Mouse (Mus musculus): ENCODE data around the gene Pllp. TPM values are rescaled to one million over a fixed set of nuclear protein-coding genes. Genes with fewer than 3 reads are reported as not detected.

Gene Pllp
- polyA plus RNA-seq, 1 experiment from 2014 or later = 16.6 TPM

DNA sequence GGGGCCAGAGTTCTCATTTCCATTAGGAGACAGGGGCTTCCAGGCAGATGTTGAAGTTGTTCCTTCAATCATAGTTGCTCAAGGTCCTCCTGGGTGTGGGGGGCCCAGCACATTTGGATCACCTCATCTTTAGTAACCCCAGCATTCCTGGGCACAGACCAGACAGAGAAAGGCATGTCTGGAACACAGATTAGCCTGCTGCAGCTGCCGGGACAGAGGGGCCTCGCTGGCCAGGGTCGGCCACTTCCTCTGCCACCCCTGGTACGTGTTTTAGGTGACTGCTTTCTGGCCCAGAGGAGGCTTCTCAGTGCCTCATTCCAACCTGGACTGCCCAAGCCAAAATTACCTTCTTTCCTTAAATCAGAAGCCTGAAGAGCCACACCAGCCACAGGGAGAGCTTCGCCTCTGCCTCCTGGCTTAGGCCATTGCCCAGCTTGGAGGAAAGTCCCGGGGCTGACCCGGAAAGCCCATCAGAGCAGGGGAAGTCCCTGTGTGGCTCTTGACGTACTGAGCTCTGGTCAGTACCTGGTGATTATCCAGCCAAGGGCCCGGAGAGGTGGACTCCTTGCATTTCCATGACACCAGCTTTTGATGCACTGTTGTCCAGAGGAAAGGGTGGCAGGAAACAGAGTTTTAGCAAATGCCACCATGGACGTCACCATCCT lies 9.6 kb upstream of the Pllp start:
- H3K27me3 ChIP-seq (ENCODE audit: insufficient read depth, low read length) = no peaks in the 10 kb centered on the region
- H3K9me3 ChIP-seq (replicated peaks; ENCODE audit: low read length) = no peaks in the 10 kb centered on the region
- no peak overlapping the region for H3K4me3 ChIP-seq (replicated peaks; ENCODE audit: low read depth, low read length)
- DNase-seq (ENCODE audit: low spot score) = no peak
- ATAC-seq (replicated peaks; ENCODE audit: low FRiP score, low read depth) = no peak
- no peaks in the 10 kb centered on the region for H3K4me1 ChIP-seq (replicated peaks; ENCODE audit: insufficient read depth, low read length)
- WGBS = 75% methylated on average over 10 of the region's 10 CpGs
- no peak overlapping the region for H3K9ac ChIP-seq (ENCODE audit: low read depth, low read length)
- H3K4me2 ChIP-seq (ENCODE audit: low read length) = no peak overlapping the region
- H3K27ac ChIP-seq = no peak overlapping the region
- H3K36me3 ChIP-seq (ENCODE audit: insufficient read depth, low read length) = no peaks in the 10 kb centered on the region
- no peak for TF ChIP-seq CTCF (IDR thresholded peaks at IDR 0.05; ENCODE audit: low read depth)

DNA sequence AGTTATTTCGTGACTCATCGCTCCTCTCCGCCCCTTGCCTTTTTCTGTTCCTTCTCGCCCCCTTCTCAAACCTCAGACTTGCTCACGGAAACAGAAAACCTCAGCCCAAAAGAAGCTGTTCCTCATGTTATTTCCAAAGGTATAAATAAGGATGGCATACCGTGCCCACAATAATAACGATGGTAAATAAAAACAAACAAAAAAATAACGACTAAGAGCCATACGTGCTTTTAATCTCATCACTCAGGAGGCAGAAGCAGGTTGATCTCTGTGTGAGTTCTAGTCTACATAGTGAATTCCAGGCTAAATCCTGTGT lies 8.5 kb upstream of the Pllp start:
- DNase-seq (ENCODE audit: low spot score) (no peak), ATAC-seq (replicated peaks; ENCODE audit: low FRiP score, low read depth) (no peak)
- no peaks in the 10 kb centered on the region for H3K4me1 ChIP-seq (replicated peaks; ENCODE audit: insufficient read depth, low read length)
- no peaks in the 10 kb centered on the region for H3K27me3 ChIP-seq (ENCODE audit: insufficient read depth, low read length)
- WGBS = 18% methylated on average over 9 of the region's 9 CpGs
- no peak for TF ChIP-seq CTCF (IDR thresholded peaks at IDR 0.05; ENCODE audit: low read depth)
- no peaks in the 10 kb centered on the region for H3K9me3 ChIP-seq (replicated peaks; ENCODE audit: low read length)
- no peaks in the 10 kb centered on the region for H3K36me3 ChIP-seq (ENCODE audit: insufficient read depth, low read length)
- H3K4me3 ChIP-seq (replicated peaks; ENCODE audit: low read depth, low read length) = peak overlapping the region; percentile 16; the same call in 1 of the 2 replicates
- peak overlapping the region; percentile 52 for H3K4me2 ChIP-seq (ENCODE audit: low read length)
- no peak overlapping the region for H3K9ac ChIP-seq (ENCODE audit: low read depth, low read length)
- H3K27ac ChIP-seq = no peak overlapping the region

DNA sequence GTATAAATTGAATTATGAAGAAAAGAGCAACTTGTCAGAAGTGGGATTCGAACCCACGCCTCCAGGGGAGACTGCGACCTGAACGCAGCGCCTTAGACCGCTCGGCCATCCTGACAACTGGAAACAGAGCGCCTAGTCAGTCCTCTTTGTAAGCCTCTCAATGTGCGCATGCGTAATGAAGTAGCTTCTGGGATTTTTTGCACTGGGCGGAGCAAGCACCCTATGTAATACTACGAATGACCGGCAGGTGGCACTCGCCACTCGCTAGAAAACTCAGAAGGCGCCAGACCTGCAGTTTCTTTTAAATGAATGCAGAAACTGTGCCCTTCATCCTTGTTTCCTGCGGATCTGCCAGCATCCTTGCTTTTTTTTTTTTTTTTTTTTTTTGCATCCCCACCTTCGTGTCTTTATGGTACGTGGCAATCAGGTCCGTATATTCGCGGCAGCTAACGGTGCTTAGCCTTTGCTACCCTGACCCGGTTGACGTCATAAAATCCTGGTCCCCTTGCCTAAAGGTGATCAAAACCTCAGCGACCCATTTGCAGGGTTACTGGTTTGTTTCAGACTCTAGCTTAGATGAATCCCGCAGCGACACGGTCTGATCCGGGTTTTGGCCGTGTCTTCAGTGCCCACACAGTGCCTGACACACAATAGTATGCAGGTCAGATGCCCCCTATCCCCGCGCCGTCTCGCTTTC lies 8.0 kb upstream of the Pllp start:
- Histone ChIP-seq H3K4me2 (ENCODE audit: low read length) (peak overlapping the region; percentile 52), H3K36me3 (ENCODE audit: insufficient read depth, low read length) (no peaks in the 10 kb centered on the region), H3K9me3 (replicated peaks; ENCODE audit: low read length) (no peaks in the 10 kb centered on the region), H3K4me1 (replicated peaks; ENCODE audit: insufficient read depth, low read length) (no peaks in the 10 kb centered on the region), H3K27me3 (ENCODE audit: insufficient read depth, low read length) (no peaks in the 10 kb centered on the region), H3K9ac (ENCODE audit: low read depth, low read length) (no peak overlapping the region), H3K27ac (no peak overlapping the region), H3K4me3 (replicated peaks; ENCODE audit: low read depth, low read length) (peak overlapping the region; percentile 16; the same call in 1 of the 2 replicates)
- ATAC-seq (replicated peaks; ENCODE audit: low FRiP score, low read depth) (peak; percentile 88), DNase-seq (ENCODE audit: low spot score) (peak; percentile 97)
- WGBS = under 1% methylated on average over 35 of the region's 35 CpGs
- peak; percentile 96 for TF ChIP-seq CTCF (IDR thresholded peaks at IDR 0.05; ENCODE audit: low read depth)

DNA sequence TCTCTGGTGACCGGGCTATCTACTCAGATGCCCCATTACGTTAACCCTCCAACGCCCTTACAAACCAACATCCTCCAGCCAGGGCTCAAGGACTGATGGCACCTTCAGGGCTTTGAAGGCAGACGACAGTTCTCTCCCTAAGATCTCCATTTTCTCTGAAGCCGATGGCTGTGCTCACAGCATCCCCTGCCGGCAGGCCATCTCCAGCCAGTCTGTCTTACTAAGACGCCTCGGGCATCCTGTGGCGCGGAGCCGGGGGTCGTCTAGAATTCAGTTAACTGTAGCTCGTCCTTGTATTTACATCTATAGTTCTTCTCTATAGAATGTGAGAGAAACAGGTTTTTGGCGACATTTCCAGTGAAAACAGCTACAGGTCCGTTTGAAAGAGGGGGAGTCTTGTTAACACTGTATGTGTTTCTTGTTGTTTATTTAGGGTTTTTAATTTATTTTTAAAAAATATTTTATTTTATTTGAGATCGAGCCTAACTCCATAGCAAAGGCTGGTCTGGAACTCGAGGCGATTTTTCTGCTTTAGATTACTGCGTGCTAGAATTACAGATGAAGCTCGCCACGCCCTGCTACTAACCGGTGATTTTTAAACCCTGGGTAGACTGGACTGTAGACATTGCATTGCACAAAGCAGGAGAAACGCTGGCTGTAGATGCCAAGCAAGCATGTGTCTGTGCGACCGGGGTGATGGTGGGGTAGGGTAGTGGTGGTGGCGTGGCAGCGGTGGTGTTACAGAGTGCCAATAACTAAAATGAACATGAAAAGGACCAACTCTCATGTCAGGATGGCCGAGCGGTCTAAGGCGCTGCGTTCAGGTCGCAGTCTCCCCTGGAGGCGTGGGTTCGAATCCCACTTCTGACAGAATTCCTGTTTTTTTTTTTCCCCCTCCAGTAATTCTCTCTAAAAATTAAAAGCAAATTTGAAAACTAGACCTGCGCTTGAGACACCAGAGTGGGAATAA lies 7.1 kb upstream of the Pllp start:
- H3K27ac ChIP-seq = 0 out of 2 replicates have a peak overlapping the region, but pooled peaks have one; percentile 44

DNA sequence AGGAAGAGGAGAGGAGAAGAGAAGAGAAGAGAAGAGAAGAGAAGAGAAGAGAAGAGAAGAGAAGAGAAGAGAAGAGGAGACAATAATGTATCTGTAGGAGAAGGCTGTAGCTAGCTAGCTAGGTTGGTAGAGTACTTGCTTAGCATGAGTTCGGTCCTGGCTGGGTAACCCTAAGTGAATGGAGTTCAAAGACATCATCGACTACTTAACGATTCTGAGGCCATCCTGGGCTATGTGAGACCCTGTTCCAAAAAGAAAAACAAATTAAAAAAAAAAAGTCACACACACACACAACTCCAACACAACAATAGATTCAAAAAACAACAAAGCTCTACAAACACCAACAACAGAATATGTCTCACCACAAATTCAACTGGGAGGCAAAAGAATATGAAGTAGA lies 6.1 kb upstream of the Pllp start:
- TF ChIP-seq CTCF (IDR thresholded peaks at IDR 0.05; ENCODE audit: low read depth) = no peak
- Histone ChIP-seq H3K4me1 (replicated peaks; ENCODE audit: insufficient read depth, low read length) (no peaks in the 10 kb centered on the region), H3K36me3 (ENCODE audit: insufficient read depth, low read length) (no peaks in the 10 kb centered on the region), H3K27ac (no peak overlapping the region), H3K9me3 (replicated peaks; ENCODE audit: low read length) (no peaks in the 10 kb centered on the region), H3K9ac (ENCODE audit: low read depth, low read length) (no peak overlapping the region), H3K4me3 (replicated peaks; ENCODE audit: low read depth, low read length) (no peak overlapping the region), H3K4me2 (ENCODE audit: low read length) (no peak overlapping the region), H3K27me3 (ENCODE audit: insufficient read depth, low read length) (peaks cover 1% of the 10 kb centered on the region)
- 80% methylated on average over 3 of the region's 3 CpGs for WGBS
- ATAC-seq (replicated peaks; ENCODE audit: low FRiP score, low read depth) = no peak
- no peak for DNase-seq (ENCODE audit: low spot score)

More for the DNA sequence above, 7.1 kb upstream of the Pllp start:
- Histone ChIP-seq H3K9ac (ENCODE audit: low read depth, low read length) (no peak overlapping the region), H3K36me3 (ENCODE audit: insufficient read depth, low read length) (no peaks in the 10 kb centered on the region), H3K4me1 (replicated peaks; ENCODE audit: insufficient read depth, low read length) (no peaks in the 10 kb centered on the region), H3K9me3 (replicated peaks; ENCODE audit: low read length) (no peaks in the 10 kb centered on the region), H3K4me2 (ENCODE audit: low read length) (peak overlapping the region; percentile 55), H3K4me3 (replicated peaks; ENCODE audit: low read depth, low read length) (peak overlapping the region; percentile 36), H3K27me3 (ENCODE audit: insufficient read depth, low read length) (no peaks in the 10 kb centered on the region)
- under 1% methylated on average over 35 of the region's 35 CpGs for WGBS
- TF ChIP-seq CTCF (IDR thresholded peaks at IDR 0.05; ENCODE audit: low read depth) = peak; percentile 86
- peak; percentile 91 for DNase-seq (ENCODE audit: low spot score)
- ATAC-seq (replicated peaks; ENCODE audit: low FRiP score, low read depth) = peak; percentile 76

DNA sequence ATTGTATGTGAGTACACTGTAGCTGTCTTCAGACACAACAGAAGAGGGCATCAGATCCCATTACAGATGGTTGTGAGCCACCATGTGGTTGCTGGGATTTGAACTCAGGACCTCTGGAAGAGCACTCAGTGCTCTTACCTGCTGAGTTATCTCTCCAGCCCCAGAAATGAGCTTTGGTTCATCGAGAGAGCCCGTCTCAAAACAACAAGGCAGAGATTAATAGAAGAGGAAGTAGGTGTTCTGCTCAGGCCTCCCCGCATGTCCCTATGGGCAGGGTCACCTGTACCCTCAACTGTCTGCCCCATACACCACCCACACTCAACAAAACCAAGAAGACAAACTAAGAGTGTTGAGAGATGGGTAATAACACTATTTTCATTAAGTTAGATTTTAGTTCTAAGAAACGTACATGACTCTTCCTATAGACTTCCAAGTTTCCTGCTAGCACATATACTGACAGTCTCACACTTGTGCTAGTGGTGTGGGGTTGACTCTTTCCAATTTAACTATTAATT lies 4.4 kb upstream of the Pllp start:
- no peak overlapping the region for H3K4me3 ChIP-seq (replicated peaks; ENCODE audit: low read depth, low read length)
- H3K27me3 ChIP-seq (ENCODE audit: insufficient read depth, low read length) = peaks cover 16% of the 10 kb centered on the region
- no peak for TF ChIP-seq CTCF (IDR thresholded peaks at IDR 0.05; ENCODE audit: low read depth)
- 0 out of 2 replicates have a peak, but pooled peaks cover 7% of the 10 kb centered on the region for H3K4me1 ChIP-seq (replicated peaks; ENCODE audit: insufficient read depth, low read length)
- WGBS = 76% methylated on average over 4 of the region's 4 CpGs
- no peak overlapping the region for H3K9ac ChIP-seq (ENCODE audit: low read depth, low read length)
- H3K36me3 ChIP-seq (ENCODE audit: insufficient read depth, low read length) = no peaks in the 10 kb centered on the region
- ATAC-seq (replicated peaks; ENCODE audit: low FRiP score, low read depth) (no peak), DNase-seq (ENCODE audit: low spot score) (no peak)
- H3K4me2 ChIP-seq (ENCODE audit: low read length) = no peak overlapping the region
- no peaks in the 10 kb centered on the region for H3K9me3 ChIP-seq (replicated peaks; ENCODE audit: low read length)
- no peak overlapping the region for H3K27ac ChIP-seq

Data from kidney, postnatal 0 days (tissue).